Mouse (Mus musculus): ENCODE measurements at regions not wholly inside any gene's neighbourhood (a gene's known extent, or its start where the extent isn't known, plus 50 kb on each side); places are given as distances from the start of the nearest gene placed in this dataset.
"Not testable (repeated sequence)": the region's sequence is repeated elsewhere in the genome, so short reads cannot be mapped to it uniquely, and the experiment has no call there.

DNA sequence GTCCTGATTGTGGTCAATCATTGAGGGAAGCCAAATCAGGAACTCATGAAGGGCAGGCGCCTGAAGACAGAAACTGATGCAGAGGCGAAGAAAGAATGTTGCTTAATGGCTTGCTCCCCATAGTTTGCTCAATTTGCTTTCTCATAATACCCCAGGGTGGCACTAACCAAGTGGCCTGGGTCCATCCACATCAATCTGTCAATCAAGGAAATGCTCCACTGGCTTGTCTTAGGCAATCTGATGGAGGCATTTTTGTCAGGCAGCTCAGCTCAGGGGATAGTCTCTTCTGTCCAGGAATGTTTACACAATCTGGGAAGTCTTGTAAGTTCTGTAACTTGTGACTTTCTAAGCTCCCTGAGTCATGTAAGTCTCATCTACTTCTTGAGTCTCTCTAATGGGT, 50.0 kb upstream of the Klhl24 start:
- no peak for DNase-seq

- DNase-seq: not testable (repeated sequence)
Observed at GRCm38 (mm10) chr16:20035166-20035565, 52.3 kb upstream of the Klhl6 start.

DNA sequence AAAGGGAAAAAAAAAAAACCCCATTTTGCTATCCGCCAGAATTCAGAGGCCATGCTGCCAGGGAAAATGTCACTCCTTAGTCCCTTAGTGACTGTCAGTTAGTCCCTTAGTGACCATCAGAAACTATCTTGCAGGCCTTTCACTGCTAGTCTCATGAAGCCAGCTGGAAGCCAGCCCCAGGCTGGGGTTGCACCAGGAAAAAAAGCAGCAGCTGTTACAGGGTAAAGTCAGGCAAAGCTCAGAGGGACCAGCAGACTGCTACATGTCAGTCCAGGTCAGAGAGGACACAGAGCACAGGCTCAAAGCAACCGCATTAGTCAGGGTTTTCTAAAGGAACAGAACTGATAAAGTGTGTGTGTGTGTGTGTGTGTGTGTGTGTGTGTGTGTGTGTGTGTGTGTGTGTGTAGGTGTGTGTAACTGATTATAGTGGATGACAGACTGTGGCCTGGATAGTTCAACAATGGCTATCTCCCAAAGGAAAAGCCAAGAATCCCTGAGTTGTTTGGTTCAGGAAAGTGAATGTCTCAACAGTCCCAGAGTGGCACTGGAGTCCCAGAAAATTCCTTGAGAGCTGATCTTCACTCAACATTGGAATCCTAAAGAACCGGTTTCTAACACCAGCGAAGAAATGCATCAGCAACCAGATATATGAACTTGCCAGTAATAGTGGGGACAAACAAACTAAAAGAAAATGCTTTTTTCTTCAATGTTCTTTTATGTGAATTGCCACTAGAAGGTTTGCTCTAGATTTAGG, 49.7 kb upstream of the Klhl6 start:
- DNase-seq: peak; percentile 23

Measured in lung, postnatal 14 days (tissue).